Mouse (Mus musculus) small intestine, adult 2 months (tissue): ENCODE results near the gene Erp29.

ENCODE experiments used
- CTCF ChIP-seq: fragments of 200-500 bp; IDR thresholded peaks from 2 replicates; pipeline ENCODE4 v1.5.1; 2012; ENCODE audit warnings: low read depth, mild to moderate bottlenecking, control low read depth, inconsistent platforms, low read length, moderate library complexity, mixed read lengths; ENCODE audit not compliant: insufficient replicate concordance, insufficient read length; ENCODE audit errors: extremely low read depth
- POLR2A ChIP-seq: fragments of 200-500 bp; IDR thresholded peaks from 2 replicates; pipeline ENCODE4 v1.6.1; 2012; ENCODE audit warnings: low read depth, mild to moderate bottlenecking, control low read depth, inconsistent platforms, low read length, moderate library complexity

- TF ChIP-seq CTCF (no peak), POLR2A (no peak)
Measured at GRCm38 (mm10) chr5:121472411-121472810, 20.1 kb upstream of the Erp29 start.
